Mouse (Mus musculus) forebrain, embryonic 16.5 days (tissue): ENCODE results near the gene Tcf12. TPM values are rescaled to one million over a fixed set of nuclear protein-coding genes. Genes with fewer than 3 reads are reported as not detected.

Experiments
- ATAC-seq: fragments of 200-750 bp; cut with Nextera tagmentation; 2 replicates; pipeline ENCODE4 v1.8.0; 2017; ENCODE audit warnings: mild to moderate bottlenecking, moderate library complexity
- H3K27ac ChIP-seq: fragments of 300-500 bp; sonication (generic); 2 replicates; pipeline ENCODE4 v1.5.1; 2014; ENCODE audit warnings: low read length, control low read depth
- H3K27me3 ChIP-seq: fragments of 300-500 bp; sonication (generic); replicated peaks from 2 replicates; pipeline ENCODE4 v1.6.1; 2014; ENCODE audit warnings: low read length; ENCODE audit not compliant: control insufficient read depth, insufficient read depth
- H3K36me3 ChIP-seq: fragments of 300-500 bp; sonication (generic); 2 replicates; pipeline ENCODE4 v1.6.1; 2014; ENCODE audit not compliant: control insufficient read depth, insufficient read depth
- H3K4me1 ChIP-seq: fragments of 300-500 bp; sonication (generic); replicated peaks from 2 replicates; pipeline ENCODE4 v1.6.1; 2014; ENCODE audit warnings: low read length; ENCODE audit not compliant: control insufficient read depth, insufficient read depth
- H3K4me2 ChIP-seq: fragments of 300-500 bp; sonication (generic); 2 replicates; pipeline ENCODE4 v1.6.1; 2014; ENCODE audit warnings: mild to moderate bottlenecking, low read length, control low read depth
- H3K4me3 ChIP-seq: fragments of 300-500 bp; sonication (generic); replicated peaks from 2 replicates; pipeline ENCODE4 v1.5.1; 2014; ENCODE audit warnings: mild to moderate bottlenecking, low read length, control low read depth
- H3K9ac ChIP-seq: fragments of 300-500 bp; sonication (generic); replicated peaks from 2 replicates; pipeline ENCODE4 v1.6.1; 2014; ENCODE audit warnings: low read depth, low read length, control low read depth
- H3K9me3 ChIP-seq: fragments of 300-500 bp; sonication (generic); 2 replicates; pipeline ENCODE4 v1.6.1; 2016; ENCODE audit warnings: low read length; ENCODE audit not compliant: control insufficient read depth
- WGBS: fragments of 180-500 bp; shearing (Covaris S2); extraction: QIAGEN DNeasy Blood & Tissue Kit; methylation state at CpG from one replicate; pipeline ENCODE4 v1.1.7; 2014; 5-methylcytosine and 5-hydroxymethylcytosine counted together
- polyA plus RNA-seq: library from polyadenylated mRNA; unstranded; fragments of >200 nt; fragmentation: Nextera tagmentation; extraction: Ambion mirVana; gene quantifications from 2 replicates; pipeline ENCODE4 v1.2.1, GENCODE M21; 2015

Gene Tcf12
- polyA plus RNA-seq, 1 experiment from 2014 or later: 52.0 TPM

- ATAC-seq: no peak
- WGBS: 72% methylated on average over 3 of the region's 3 CpGs
Measured at GRCm38 (mm10) chr9:71978886-71979285, 132.8 kb downstream of the Tcf12 start.

GRCm38 (mm10) chr9:71976034-71976433 lies 135.6 kb downstream of the Tcf12 start:
- H3K4me3 ChIP-seq: no peak overlapping the region
- under 1% methylated on average over 6 of the region's 6 CpGs for WGBS
- peak overlapping the region; percentile 26 for H3K4me2 ChIP-seq
- no peak overlapping the region for H3K9ac ChIP-seq
- H3K27ac ChIP-seq: peak overlapping the region; percentile 63
- H3K36me3 ChIP-seq: no peaks in the 10 kb centered on the region
- no peaks in the 10 kb centered on the region for H3K9me3 ChIP-seq
- H3K4me1 ChIP-seq: peaks cover 16% of the 10 kb centered on the region
- ATAC-seq: peak; percentile 93
- H3K27me3 ChIP-seq: no peaks in the 10 kb centered on the region

More at GRCm38 (mm10) chr9:71978886-71979285, 132.8 kb downstream of the Tcf12 start:
- Histone ChIP-seq H3K4me2 (no peak overlapping the region), H3K4me3 (no peak overlapping the region), H3K4me1 (peaks cover 16% of the 10 kb centered on the region), H3K27me3 (no peaks in the 10 kb centered on the region), H3K36me3 (no peaks in the 10 kb centered on the region), H3K9me3 (no peaks in the 10 kb centered on the region), H3K9ac (no peak overlapping the region), H3K27ac (no peak overlapping the region)

GRCm38 (mm10) chr9:71975141-71975540 lies 136.5 kb downstream of the Tcf12 start:
- Histone ChIP-seq H3K36me3 (no peaks in the 10 kb centered on the region), H3K9ac (no peak overlapping the region), H3K27me3 (no peaks in the 10 kb centered on the region), H3K4me1 (peaks cover 16% of the 10 kb centered on the region), H3K9me3 (no peaks in the 10 kb centered on the region), H3K4me3 (no peak overlapping the region), H3K4me2 (peak overlapping the region; percentile 25; the same call in 1 of the 2 replicates), H3K27ac (peak overlapping the region; percentile 74)
- WGBS: 17% methylated on average over 4 of the region's 4 CpGs
- ATAC-seq: peak; percentile 54

- Histone ChIP-seq H3K36me3 (no peaks in the 10 kb centered on the region), H3K27ac (peak overlapping the region; percentile 45; the same call in 1 of the 2 replicates), H3K27me3 (no peaks in the 10 kb centered on the region), H3K4me2 (no peak overlapping the region), H3K9me3 (no peaks in the 10 kb centered on the region), H3K4me3 (no peak overlapping the region), H3K9ac (no peak overlapping the region), H3K4me1 (peaks cover 16% of the 10 kb centered on the region)
- peak; percentile 78 for ATAC-seq
- WGBS: 2% methylated on average over 2 of the region's 2 CpGs
Measured at GRCm38 (mm10) chr9:71974541-71974959, 137.1 kb downstream of the Tcf12 start.

DNA sequence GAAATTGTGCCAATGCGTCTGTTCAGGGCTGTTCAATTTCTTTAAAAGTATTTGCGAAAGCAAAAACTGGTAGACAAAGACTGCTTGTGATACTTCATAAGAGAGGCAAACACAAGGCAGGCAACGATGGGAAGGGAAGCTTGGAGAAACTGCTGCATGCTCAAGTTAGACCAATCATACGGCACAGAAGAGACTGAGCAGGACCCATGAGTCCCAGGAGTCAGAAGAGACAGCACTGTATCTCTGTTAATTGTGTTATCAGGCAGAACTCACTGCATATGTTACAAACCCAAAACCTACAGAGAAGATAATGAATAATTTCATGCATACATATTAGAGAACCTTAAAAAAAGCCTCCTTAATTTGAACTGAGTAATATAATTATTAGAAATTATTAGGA lies 147.6 kb downstream of the Tcf12 start:
- H3K9me3 ChIP-seq: no peaks in the 10 kb centered on the region
- H3K4me2 ChIP-seq: no peak overlapping the region
- H3K36me3 ChIP-seq: no peaks in the 10 kb centered on the region
- ATAC-seq: no peak
- H3K4me1 ChIP-seq: peaks cover 4% of the 10 kb centered on the region
- no peak overlapping the region for H3K9ac ChIP-seq
- no peaks in the 10 kb centered on the region for H3K27me3 ChIP-seq
- H3K27ac ChIP-seq: no peak overlapping the region
- 77% methylated on average over 4 of the region's 4 CpGs for WGBS
- H3K4me3 ChIP-seq: no peak overlapping the region

GRCm38 (mm10) chr9:71960026-71960396 lies 151.7 kb downstream of the Tcf12 start:
- no peaks in the 10 kb centered on the region for H3K27me3 ChIP-seq
- no peaks in the 10 kb centered on the region for H3K36me3 ChIP-seq
- H3K4me3 ChIP-seq: no peak overlapping the region
- peaks cover 4% of the 10 kb centered on the region for H3K4me1 ChIP-seq
- no peak overlapping the region for H3K9ac ChIP-seq
- no peak for ATAC-seq
- H3K9me3 ChIP-seq: no peaks in the 10 kb centered on the region
- peak overlapping the region; percentile 31 for H3K4me2 ChIP-seq
- H3K27ac ChIP-seq: peak overlapping the region; percentile 59

DNA sequence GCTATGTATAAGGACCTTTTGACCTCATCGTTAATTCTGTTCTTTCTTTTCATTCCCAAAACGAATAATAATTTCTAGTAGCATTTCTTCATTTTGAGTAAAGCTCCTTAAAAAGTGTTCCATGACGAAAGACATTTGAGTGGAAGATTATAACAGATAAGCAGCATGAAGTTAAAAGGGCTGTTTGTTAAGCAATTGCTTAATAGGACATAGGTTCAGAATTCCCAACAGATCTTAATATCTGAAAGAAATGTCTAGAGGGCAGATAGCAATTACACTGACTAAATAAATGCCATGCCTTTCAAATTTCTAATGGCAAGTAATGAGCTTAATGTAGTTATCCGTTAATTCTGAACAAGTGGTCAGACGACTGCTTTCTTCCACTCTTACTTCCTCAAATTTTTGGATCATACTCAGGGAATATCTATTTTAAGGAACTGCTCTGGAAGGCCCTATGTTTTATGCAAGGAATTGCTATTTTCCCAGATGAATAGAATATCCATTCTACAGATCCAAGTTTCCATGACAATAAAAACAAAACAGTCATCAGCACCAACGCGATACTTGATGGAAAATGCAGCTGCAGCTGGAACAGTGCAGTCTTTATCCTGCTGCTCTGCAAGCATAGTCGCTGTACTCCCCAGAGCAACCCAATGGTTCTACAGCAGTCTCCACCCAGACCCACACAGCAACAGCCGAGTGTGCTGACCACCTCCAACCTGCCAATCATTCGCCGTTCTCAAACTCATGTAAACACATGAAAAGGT lies 152.2 kb downstream of the Tcf12 start:
- 21% methylated on average over 11 of the region's 11 CpGs for WGBS
- Histone ChIP-seq H3K4me2 (peak overlapping the region; percentile 31), H3K27me3 (no peaks in the 10 kb centered on the region), H3K9ac (no peak overlapping the region), H3K4me3 (no peak overlapping the region), H3K9me3 (no peaks in the 10 kb centered on the region), H3K36me3 (no peaks in the 10 kb centered on the region), H3K27ac (peak overlapping the region; percentile 59), H3K4me1 (peaks cover 4% of the 10 kb centered on the region)
- peak; percentile 96 for ATAC-seq

GRCm38 (mm10) chr9:71953217-71953616 lies 158.5 kb downstream of the Tcf12 start:
- Histone ChIP-seq H3K4me1 (peaks cover 6% of the 10 kb centered on the region), H3K4me3 (no peak overlapping the region), H3K27ac (no peak overlapping the region), H3K9me3 (no peaks in the 10 kb centered on the region), H3K27me3 (no peaks in the 10 kb centered on the region), H3K36me3 (no peaks in the 10 kb centered on the region), H3K9ac (no peak overlapping the region), H3K4me2 (no peak overlapping the region)
- 67% methylated on average over 2 of the region's 2 CpGs for WGBS
- no peak for ATAC-seq

DNA sequence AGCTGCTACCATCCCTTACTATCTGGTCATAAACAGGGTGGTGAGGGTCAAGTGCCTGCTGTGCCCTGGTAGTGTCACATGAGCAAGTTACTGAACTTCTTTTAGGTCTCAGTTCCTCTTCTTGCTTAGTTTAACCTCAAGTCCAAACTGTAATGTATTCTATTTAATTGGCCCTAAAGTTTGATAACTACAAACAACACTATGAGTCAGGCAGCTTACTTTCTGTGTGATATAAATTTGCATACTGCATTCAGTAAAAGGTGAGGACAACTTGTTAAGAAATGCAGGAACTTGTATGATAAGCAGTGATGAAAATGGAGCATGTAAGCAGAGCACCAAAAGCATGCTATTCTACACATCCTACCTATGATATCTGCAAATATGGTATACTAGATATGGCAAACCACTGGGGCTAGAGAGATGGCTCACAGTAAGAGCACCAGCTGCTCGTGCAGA lies 159.0 kb downstream of the Tcf12 start:
- no peak overlapping the region for H3K9ac ChIP-seq
- no peak for ATAC-seq

More for the DNA sequence above, 159.0 kb downstream of the Tcf12 start:
- Histone ChIP-seq H3K4me2 (no peak overlapping the region), H3K4me3 (no peak overlapping the region), H3K4me1 (peaks cover 6% of the 10 kb centered on the region), H3K36me3 (no peaks in the 10 kb centered on the region), H3K27me3 (no peaks in the 10 kb centered on the region), H3K27ac (no peak overlapping the region), H3K9me3 (no peaks in the 10 kb centered on the region)
- WGBS: 97% methylated on average over 1 of the region's 1 CpGs
